Mouse (Mus musculus) bone marrow, adult 2 months (tissue): ENCODE data around the gene Pla2g16.

Experiments used
- CTCF ChIP-seq: fragments of 200-500 bp; IDR thresholded peaks from 2 replicates; pipeline ENCODE4 v1.5.1; 2011; ENCODE audit warnings: low read length, control low read depth; ENCODE audit not compliant: control insufficient read depth, insufficient read depth
- POLR2A ChIP-seq: fragments of 200-500 bp; IDR thresholded peaks from 2 replicates; pipeline ENCODE4 v1.6.1; 2011; ENCODE audit warnings: low read depth, mild to moderate bottlenecking, control low read depth, low read length, borderline replicate concordance; ENCODE audit not compliant: control insufficient read depth

DNA sequence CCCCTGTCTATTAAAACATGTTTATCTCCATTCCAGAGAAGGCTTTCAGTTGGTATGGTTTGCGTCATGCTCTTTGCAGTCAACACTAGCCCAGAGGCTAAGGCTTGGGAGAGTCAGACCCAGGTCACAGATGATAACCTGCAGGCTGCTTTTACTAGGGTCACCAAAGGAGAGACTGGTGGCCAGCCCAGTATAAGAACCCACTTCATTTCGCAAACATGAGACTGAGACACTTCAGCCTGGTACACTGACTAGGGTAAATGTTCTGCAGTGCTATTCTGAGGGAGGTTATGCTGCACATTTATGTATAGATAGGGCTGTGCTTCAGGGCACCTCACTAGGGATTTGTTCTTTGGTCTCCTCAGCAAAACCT is 5.0 kb upstream of the Pla2g16 start:
- TF ChIP-seq CTCF = no peak
- TF ChIP-seq POLR2A = no peak
